Mouse (Mus musculus) ovary, postnatal 14 days (tissue): Measurements from ENCODE around the gene Nabp2.

ENCODE experiments used
- DNase-seq: peaks from one replicate; pipeline ENCODE4 v3.0.0; 2022; ENCODE audit warnings: low spot score

The Nabp2 gene

DNA sequence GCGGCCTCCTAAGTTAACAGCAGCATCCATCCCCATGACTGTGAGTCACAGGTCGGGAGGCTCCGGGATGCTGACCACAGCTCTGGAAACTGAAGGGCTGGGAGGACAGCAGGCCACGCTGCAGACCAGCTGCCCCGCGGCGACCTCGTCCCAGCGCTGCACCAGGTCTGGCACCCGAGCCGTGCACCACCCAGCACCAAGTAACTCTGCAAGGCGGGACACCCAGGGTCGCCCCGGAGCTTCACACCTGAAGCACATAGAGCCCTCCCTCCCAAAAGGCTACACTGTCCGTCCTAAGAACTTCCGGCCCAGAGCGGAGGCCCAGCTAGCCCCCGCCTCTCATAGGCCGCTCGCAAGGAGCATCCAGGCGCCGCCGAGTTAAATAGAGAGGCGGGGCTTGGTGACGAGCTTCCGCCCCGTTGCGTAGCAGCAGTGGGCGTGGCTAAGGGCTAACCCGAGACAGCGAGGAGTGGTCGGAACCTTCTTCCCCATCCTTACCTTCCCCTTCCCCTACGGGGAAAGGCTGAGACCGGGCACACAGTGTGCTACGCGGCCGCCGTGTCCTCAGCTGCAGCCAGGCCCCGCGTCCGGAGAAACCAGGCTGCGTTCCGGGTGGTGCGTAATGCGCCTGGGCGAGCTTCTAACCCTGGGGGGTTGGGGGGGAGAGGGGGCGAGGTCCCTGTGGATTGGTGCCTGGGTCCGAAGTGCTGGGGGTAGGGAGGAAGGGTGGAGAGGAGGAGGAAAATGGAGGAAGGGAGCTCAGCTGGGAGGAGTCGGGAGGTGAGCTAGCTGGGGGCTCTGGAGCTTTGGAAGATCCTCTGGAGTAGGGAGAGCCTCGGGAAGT is at the start of gene Nabp2, which contains the start of gene Rnf41:
Nabp2 (minus strand) TSS at position 282 of the 844 bp plus-strand sequence.
Rnf41 (plus strand) TSS at position 447 of the 844 bp plus-strand sequence.
- DNase-seq, result peak; percentile 97

- DNase-seq, result no peak
Observed at GRCm38 (mm10) chr10:128460270-128460630, 49.0 kb upstream of the Nabp2 start.

DNA sequence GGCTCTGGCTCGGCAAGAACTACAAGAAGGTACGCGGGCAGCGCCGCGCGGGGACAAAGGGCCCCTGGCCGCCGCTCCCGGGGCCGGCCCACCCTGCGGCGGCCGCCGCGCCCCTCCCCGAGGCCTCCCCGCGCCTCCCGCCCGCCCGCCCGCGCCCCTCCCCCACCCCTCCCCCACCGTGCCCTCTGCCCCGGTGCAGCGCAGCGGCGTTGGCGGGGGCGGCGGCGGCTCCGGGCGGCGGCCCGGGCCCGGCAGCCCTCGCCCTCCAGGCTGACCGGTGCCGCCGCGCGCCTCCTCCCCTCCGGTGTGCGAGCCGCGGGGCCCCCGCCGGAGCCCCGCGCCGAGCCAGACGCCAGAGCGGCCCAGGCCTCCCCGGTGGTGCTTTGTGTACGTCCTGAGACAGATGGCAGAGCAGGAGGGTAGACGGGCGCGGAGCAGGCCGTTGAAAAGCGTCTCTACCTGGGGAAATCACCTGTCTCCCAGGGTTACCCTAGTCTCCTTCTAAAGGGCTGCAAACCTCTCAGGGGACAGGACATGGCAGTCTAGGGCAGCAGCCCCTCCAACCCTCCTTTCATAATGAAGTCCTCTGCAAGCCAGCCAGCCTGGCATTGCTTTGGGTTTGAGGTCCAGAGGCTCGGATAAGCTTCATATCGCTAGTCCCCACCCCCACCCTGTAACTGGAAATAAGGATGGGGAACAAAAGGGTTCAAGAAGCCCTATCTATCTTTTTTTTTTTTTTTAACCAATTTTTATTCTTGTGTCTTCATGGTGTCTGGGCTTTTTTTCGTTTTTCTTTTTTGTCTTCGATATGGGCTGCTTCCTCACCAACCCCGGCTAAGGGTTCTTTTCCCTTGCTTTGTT is 48.3 kb upstream of the Nabp2 start:
- peak; percentile 31 for DNase-seq

DNA sequence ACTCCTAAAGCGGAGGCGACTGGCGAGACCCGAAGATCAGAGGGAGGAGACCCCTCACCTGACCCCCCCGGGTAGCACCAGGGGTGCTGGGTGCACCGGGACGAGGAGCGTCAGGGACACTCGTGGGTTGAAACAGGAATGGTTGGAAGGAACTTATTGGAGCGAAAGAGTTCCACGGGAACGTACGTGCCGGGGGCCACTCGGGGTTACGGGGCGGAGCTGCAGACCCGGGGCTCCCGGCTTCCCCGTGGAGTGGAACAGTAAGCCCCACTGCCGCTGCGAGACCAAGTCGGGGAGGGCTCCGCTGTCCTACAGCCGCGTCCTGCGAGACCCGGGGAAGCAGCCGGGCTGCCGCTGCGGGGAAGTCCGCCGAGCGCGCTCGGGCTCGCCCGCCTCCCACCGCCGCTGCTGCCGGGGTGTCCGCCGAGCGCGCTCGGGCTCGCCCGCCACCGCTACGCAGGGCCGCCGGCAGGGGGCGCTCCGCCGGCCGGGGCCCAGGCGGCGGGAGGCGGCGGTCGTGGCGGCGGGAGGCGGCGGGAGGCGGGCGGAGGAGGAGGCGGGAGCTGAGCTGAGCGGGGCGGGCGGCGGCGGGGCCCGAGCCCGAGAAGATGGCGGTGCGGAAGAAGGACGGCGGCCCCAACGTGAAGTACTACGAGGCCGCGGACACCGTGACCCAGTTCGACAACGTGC is 47.6 kb upstream of the Nabp2 start, which contains the start of gene Smarcc2:
Smarcc2 (plus strand) TSS at position 530 of the 690 bp plus-strand sequence.
- peak; percentile 80 for DNase-seq

- peak; percentile 98 for DNase-seq
Observed at GRCm38 (mm10) chr10:128458348-128458718, 47.0 kb upstream of the Nabp2 start.

DNA sequence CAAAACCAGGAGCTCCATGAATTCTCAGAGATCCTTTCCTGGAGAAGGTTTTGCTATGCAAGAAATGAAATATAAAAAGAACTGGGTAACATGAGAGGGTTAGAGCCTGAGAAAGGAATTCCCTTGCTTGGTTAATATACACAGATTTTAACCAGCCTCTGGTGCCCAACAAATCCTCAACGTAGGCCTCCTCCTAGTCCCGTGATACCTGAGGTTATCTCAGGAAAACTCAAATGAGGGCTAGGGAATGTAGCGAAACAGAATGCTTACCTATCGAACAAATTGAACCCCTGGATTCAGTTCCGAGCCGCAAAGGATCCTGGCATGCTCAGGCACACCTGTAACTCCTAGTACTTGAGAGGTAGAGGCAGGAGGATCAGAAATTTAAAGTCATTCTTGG is 46.4 kb upstream of the Nabp2 start:
- DNase-seq, result no peak

- peak; percentile 66 for DNase-seq
Observed at GRCm38 (mm10) chr10:128455280-128455679, 44.0 kb upstream of the Nabp2 start.

DNA sequence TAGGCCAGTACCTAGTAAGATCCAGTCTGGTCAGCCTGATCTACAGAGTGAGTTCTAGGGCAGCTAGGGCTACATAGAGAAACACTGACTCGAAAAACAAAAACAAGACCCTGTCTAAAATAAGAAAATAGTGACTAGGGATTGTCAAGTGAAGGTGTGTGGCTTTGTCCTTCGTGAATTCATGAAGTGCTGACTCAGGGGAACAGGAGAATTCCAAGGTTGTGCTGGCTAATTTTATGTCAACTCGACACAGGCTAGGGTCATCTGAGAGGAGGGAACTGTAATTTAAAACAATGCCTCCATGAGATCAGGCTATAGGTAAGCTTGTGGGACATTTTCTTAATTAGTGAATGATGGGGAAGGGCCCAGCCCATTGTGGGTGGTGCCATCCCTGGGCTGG is 43.2 kb upstream of the Nabp2 start:
- DNase-seq, result no peak

DNA sequence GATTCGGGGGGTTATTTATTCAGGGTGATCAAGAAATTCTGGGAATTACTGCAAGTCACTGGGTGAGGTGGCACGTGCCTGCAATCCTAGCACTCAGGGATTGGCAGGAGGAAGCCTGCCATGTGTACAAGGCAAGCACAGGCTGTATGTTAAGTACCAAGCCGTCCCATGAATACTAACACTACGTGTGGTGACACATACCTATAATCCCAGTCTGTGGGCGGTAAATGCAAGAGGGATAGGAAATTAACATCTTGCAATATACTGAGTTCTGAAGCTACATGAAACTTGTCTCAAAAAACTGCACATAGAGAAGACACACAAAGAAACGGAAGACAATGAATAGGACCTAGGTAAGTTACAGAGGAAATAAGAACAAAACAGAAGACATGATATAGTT is 39.7 kb upstream of the Nabp2 start:
- DNase-seq, result no peak

- DNase-seq, result no peak
Observed at GRCm38 (mm10) chr10:128445407-128445806, 34.1 kb upstream of the Nabp2 start.

GRCm38 (mm10) chr10:128444354-128444753 is 33.1 kb upstream of the Nabp2 start:
- DNase-seq, result no peak

DNA sequence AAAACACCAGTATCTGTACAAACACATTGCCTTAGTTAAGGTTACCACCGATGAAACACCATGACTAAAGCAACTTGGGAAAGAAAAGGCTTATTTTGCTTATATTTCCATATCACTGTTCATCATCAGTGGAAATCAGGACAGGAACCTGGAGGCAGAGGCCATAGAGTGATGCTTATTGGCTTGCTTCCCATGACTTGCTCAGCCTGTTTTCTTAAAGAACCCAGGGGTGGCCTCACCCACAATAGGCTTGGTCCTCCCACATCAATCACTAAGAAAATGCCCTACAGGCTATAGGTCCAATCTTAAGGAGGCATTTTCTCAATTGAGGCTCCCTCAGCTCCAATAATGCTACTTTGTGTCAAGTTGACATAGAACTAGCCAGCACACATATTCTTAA is 31.4 kb upstream of the Nabp2 start:
- no peak for DNase-seq

DNA sequence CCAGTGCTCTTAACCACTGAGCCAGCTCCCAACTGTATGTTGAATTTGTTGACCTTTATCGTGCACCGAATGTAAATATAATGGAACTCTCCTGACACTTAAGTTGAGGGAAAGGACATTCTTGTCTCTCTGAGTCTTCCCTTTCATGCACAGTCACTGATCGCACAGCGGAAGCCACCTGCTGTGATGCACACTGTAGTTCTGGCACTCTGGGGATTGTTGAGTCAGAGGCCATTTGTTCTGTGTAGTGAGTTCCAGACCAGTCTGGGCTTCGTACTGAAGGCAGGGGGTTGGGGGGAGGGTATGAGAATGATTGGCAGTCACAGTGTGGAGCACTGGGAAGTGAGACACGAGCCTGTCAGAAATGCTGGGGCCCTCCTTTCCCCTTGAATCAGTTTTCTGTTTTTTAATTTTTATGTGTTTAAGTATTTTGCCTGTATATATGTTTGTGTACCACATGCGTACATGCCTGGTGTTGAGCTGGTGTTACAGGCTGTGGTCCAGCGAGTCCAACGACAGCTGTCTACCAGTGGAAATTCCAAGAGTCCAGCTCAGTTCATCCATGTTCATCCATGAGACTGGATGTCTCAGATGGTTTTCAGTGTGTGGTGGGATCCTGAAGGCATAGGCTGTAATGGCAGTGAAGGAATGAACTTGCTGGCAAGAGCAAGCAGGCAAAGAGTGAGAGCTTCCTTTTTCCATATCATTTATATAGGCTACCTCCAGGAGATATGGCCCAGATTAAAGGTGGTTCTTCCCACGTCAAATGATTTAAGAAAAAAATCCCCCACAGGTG is 30.2 kb upstream of the Nabp2 start:
- no peak for DNase-seq

DNA sequence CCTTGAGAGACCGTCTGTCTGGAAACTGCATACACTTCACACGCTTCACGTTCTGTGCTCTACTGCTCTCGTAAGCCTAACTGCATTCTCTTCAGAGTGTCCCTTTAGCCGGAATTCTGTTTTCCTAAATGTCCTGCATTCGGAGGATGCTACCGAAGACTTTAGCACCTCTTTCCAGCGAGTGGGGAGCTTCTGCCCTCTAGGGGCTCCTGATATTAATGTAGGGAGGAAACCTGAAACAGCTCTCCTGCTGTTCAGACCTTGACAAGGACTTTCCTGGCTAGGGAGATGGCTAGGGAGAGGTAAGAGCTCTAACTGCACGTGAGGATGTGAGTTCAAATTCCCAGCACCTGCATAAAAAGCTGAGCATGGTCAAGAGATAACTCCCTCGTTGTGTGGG is 29.1 kb upstream of the Nabp2 start:
- DNase-seq, result no peak

GRCm38 (mm10) chr10:128438675-128439279 is 27.5 kb upstream of the Nabp2 start:
- DNase-seq, result no peak

- DNase-seq, result no peak
Observed at GRCm38 (mm10) chr10:128436376-128436775, 25.1 kb upstream of the Nabp2 start.

GRCm38 (mm10) chr10:128435873-128436272 is 24.6 kb upstream of the Nabp2 start:
- DNase-seq, result no peak

DNA sequence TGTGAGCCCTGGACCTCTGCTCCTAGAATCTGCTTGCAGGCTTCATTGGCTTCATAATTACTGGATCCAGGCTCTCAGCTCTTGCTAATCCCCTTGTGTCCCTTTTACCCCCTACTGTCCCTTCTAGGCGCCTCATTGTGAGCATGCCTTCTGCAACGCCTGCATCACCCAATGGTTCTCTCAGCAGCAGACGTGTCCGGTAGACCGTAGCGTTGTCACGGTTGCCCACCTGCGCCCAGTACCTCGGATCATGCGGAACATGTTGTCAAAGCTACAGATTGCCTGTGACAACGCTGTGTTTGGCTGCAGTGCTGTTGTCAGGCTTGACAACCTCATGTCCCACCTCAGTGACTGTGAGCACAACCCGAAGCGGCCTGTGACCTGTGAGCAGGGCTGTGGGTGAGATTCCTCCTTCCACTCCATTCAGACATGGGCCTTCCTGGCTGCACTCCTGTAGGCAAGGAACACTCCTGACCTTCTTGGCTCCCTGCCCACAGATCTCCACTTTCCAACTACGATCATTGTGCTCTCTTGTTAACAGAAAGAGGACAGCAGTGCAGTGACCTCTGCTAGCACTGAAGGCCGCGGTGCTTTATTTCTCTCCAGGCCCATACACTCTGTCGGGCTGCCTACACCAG is 24.0 kb upstream of the Nabp2 start:
- DNase-seq, result peak; percentile 36

DNA sequence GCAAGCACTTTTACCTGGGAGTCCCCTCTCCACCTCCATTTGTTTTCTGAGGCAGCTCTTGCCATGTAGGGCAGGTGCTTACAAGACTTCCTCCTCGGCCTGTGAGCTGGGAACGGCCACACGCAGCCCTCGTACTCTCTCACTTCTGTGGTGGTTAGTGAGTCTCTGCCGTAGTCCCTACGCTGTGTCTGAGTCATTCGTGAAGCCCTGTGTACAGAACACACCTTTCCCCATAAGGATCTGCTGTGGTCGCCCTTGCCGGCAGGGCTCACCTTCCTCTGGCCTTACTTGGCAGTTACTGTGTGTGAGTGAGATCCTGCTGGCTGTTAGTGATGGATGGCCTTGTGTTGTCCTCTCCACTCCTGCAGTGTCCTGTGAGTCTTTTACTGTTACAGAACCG is 23.4 kb upstream of the Nabp2 start:
- no peak for DNase-seq

DNA sequence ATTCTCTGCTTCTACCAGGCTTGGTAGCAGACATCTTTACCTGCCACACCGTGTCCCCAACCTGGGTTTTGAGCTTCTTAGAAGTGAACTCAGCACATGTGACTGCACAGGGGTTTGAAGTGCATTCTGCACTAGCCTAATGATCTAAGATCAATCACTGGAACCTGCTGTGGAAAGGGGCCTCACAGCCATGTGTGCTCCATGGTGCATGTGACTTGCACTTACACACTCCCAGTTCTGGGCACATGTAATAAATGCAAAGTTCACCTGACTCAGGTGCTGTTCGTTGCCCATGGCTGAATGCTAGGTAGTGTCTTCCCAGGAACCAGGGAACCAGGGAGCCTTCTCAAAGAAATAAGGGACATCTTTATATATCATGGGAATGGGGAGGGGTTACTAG is 22.1 kb upstream of the Nabp2 start:
- DNase-seq, result no peak

DNA sequence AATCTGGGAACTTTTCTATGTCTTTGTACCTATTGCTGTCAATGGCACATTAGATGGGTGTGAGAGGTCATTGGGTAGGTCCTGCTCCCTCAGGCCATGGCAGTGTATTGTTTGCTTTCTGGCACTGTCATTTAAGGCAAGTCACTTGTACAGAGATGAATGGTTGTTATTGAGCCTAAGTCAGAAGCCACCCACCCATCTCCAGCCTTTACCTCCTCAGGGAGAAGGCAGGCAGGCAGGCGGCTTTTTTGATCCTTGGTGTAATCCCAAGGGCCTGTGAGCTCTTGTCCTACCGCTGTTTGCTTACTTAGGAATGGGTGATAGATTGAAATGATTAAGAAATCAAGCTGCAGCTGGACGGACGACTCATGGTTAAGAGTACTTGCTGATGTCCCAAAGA is 18.2 kb upstream of the Nabp2 start:
- no peak for DNase-seq
